Mouse (Mus musculus): Measurements from ENCODE around the gene Rbms3.

Rbms3 gene

GRCm38 (mm10) chr9:116808401-116808800 is 821.3 kb downstream of the Rbms3 start:
- no peak for DNase-seq

- DNase-seq: no peak
These were observed 822.3 kb downstream of the Rbms3 start for GRCm38 (mm10) chr9:116807166-116808081.

- no peak for DNase-seq
These were observed 826.4 kb downstream of the Rbms3 start for GRCm38 (mm10) chr9:116803292-116803731.

- DNase-seq: no peak
These were observed 827.1 kb downstream of the Rbms3 start for GRCm38 (mm10) chr9:116802602-116803001.

- DNase-seq: no peak
These were observed 834.3 kb downstream of the Rbms3 start for GRCm38 (mm10) chr9:116795240-116795955.

- DNase-seq: no peak
These were observed 837.9 kb downstream of the Rbms3 start for GRCm38 (mm10) chr9:116791850-116792249.

GRCm38 (mm10) chr9:116786136-116787046 is 843.3 kb downstream of the Rbms3 start:
- DNase-seq: no peak

- no peak for DNase-seq
These were observed 857.9 kb downstream of the Rbms3 start for GRCm38 (mm10) chr9:116771820-116772219.

GRCm38 (mm10) chr9:116769358-116770054 is 860.2 kb downstream of the Rbms3 start:
- no peak for DNase-seq

- no peak for DNase-seq
These were observed 867.2 kb downstream of the Rbms3 start for GRCm38 (mm10) chr9:116762395-116763025.

- no peak for DNase-seq
These were observed 880.7 kb downstream of the Rbms3 start for GRCm38 (mm10) chr9:116748857-116749584.

GRCm38 (mm10) chr9:116748346-116748745 is 881.4 kb downstream of the Rbms3 start:
- DNase-seq: no peak

- DNase-seq: no peak
These were observed 882.8 kb downstream of the Rbms3 start for GRCm38 (mm10) chr9:116746871-116747270.

GRCm38 (mm10) chr9:116737786-116738185 is 891.9 kb downstream of the Rbms3 start:
- DNase-seq: no peak

- DNase-seq: no peak
These were observed 900.5 kb downstream of the Rbms3 start for GRCm38 (mm10) chr9:116729172-116729571.

- DNase-seq: no peak
These were observed 901.1 kb downstream of the Rbms3 start for GRCm38 (mm10) chr9:116728655-116729054.

GRCm38 (mm10) chr9:116728093-116728492 is 901.6 kb downstream of the Rbms3 start:
- DNase-seq: no peak

GRCm38 (mm10) chr9:116724581-116724980 is 905.1 kb downstream of the Rbms3 start:
- DNase-seq: no peak

GRCm38 (mm10) chr9:116703119-116703518 is 926.6 kb downstream of the Rbms3 start:
- no peak for DNase-seq

GRCm38 (mm10) chr9:116702611-116703010 is 927.1 kb downstream of the Rbms3 start:
- no peak for DNase-seq
